Mouse (Mus musculus): ENCODE results near the gene Ntm. TPM values are rescaled to one million over a fixed set of nuclear protein-coding genes. Genes with fewer than 3 reads are reported as not detected.

The Ntm gene
- polyA plus RNA-seq, 1 experiment from 2014 or later, result 27.3 TPM

- Histone ChIP-seq H3K27me3 (no peaks in the 10 kb centered on the region), H3K36me3 (no peaks in the 10 kb centered on the region), H3K4me1 (0 out of 2 replicates have a peak, but pooled peaks cover 2% of the 10 kb centered on the region), H3K4me2 (no peak overlapping the region), H3K9ac (no peak overlapping the region), H3K4me3 (no peak overlapping the region), H3K9me3 (no peaks in the 10 kb centered on the region), H3K27ac (no peak overlapping the region)
- no peak for ATAC-seq (ENCODE audit: insufficient number of reproducible peaks, low FRiP score, low TSS enrichment, low read depth)
- 8% methylated on average over 4 of the region's 4 CpGs for WGBS
Measured at GRCm38 (mm10) chr9:28999951-29000351, 963.0 kb downstream of the Ntm start.

- Histone ChIP-seq H3K27me3 (no peaks in the 10 kb centered on the region), H3K4me2 (no peak overlapping the region), H3K4me3 (no peak overlapping the region), H3K27ac (no peak overlapping the region), H3K36me3 (no peaks in the 10 kb centered on the region), H3K9ac (no peak overlapping the region), H3K9me3 (no peaks in the 10 kb centered on the region), H3K4me1 (no peaks in the 10 kb centered on the region)
- no peak for ATAC-seq (ENCODE audit: insufficient number of reproducible peaks, low FRiP score, low TSS enrichment, low read depth)
- 83% methylated on average over 1 of the region's 1 CpGs for WGBS
Measured at GRCm38 (mm10) chr9:28977275-28977674, 985.7 kb downstream of the Ntm start.

GRCm38 (mm10) chr9:28969455-28969854 lies 993.5 kb downstream of the Ntm start:
- Histone ChIP-seq H3K9ac (no peak overlapping the region), H3K4me1 (no peaks in the 10 kb centered on the region), H3K36me3 (no peaks in the 10 kb centered on the region), H3K9me3 (no peaks in the 10 kb centered on the region), H3K27ac (no peak overlapping the region), H3K4me2 (no peak overlapping the region), H3K27me3 (no peaks in the 10 kb centered on the region), H3K4me3 (no peak overlapping the region)
- WGBS, result 31% methylated on average over 1 of the region's 1 CpGs
- ATAC-seq (ENCODE audit: insufficient number of reproducible peaks, low FRiP score, low TSS enrichment, low read depth), result no peak
